Mouse (Mus musculus) spleen, postnatal 10 days (tissue): ENCODE results near the gene Yy2.

Source experiments
- DNase-seq, 2 experiments: peaks; one replicate each; pipeline ENCODE4 v3.0.0; 2021 to 2022; ENCODE audit warnings: low spot score in 2 of 2

Yy2 gene

GRCm38 (mm10) chrX:157568840-157569239 is at the start of gene Yy2:
Gene Yy2 (minus strand): TSS chrX:157568985.
- DNase-seq = no peak

- DNase-seq = no peak
These were observed 44.1 kb upstream of the Yy2 start for GRCm38 (mm10) chrX:157612894-157613293.

- no peak for DNase-seq
These were observed 32.7 kb upstream of the Yy2 start for GRCm38 (mm10) chrX:157601450-157601849.

GRCm38 (mm10) chrX:157598186-157598996 is 29.6 kb upstream of the Yy2 start, which contains the start of gene Mbtps2:
Gene Mbtps2 (minus strand): TSS chrX:157598715.
- DNase-seq = peak; percentile 28 to 53

GRCm38 (mm10) chrX:157597585-157598185 is 28.9 kb upstream of the Yy2 start:
- DNase-seq = no peak

GRCm38 (mm10) chrX:157596802-157597201 is 28.0 kb upstream of the Yy2 start:
- DNase-seq = no peak

GRCm38 (mm10) chrX:157595927-157596326 is 27.1 kb upstream of the Yy2 start:
- no peak for DNase-seq

GRCm38 (mm10) chrX:157594606-157595005 is 25.8 kb upstream of the Yy2 start:
- DNase-seq = no peak

GRCm38 (mm10) chrX:157587001-157587400 is 18.2 kb upstream of the Yy2 start:
- no peak for DNase-seq

GRCm38 (mm10) chrX:157586397-157586796 is 17.6 kb upstream of the Yy2 start:
- no peak for DNase-seq

- DNase-seq = no peak
These were observed 10.4 kb upstream of the Yy2 start for GRCm38 (mm10) chrX:157579108-157579614.

- DNase-seq = no peak
These were observed 5.9 kb upstream of the Yy2 start for GRCm38 (mm10) chrX:157574683-157575082.

- peak in 1 of 2 experiments; percentile 31 for DNase-seq
These were observed 5.0 kb downstream of the Yy2 start for GRCm38 (mm10) chrX:157563794-157564193.

- DNase-seq = no peak
These were observed 21.7 kb downstream of the Yy2 start for GRCm38 (mm10) chrX:157547082-157547481.
